Mouse (Mus musculus): ENCODE measurements around the gene Mta3. TPM values are rescaled to one million over a fixed set of nuclear protein-coding genes. Genes with fewer than 3 reads are reported as not detected.

The Mta3 gene
- polyA plus RNA-seq, 1 experiment from 2014 or later = 37.0 TPM

GRCm38 (mm10) chr17:83710639-83711038, 4.7 kb downstream of the Mta3 start:
- no peak for ATAC-seq (ENCODE audit: low FRiP score, low read depth)
- Histone ChIP-seq H3K27me3 (no peaks in the 10 kb centered on the region), H3K4me3 (no peak overlapping the region), H3K4me2 (no peak overlapping the region), H3K36me3 (no peaks in the 10 kb centered on the region; the same call in 1 of the 2 replicates), H3K4me1 (replicated peaks) (peaks cover 16% of the 10 kb centered on the region), H3K27ac (replicated peaks) (no peak overlapping the region), H3K9me3 (no peaks in the 10 kb centered on the region), H3K9ac (no peak overlapping the region)
- 93% methylated on average over 8 of the region's 8 CpGs for WGBS

DNA sequence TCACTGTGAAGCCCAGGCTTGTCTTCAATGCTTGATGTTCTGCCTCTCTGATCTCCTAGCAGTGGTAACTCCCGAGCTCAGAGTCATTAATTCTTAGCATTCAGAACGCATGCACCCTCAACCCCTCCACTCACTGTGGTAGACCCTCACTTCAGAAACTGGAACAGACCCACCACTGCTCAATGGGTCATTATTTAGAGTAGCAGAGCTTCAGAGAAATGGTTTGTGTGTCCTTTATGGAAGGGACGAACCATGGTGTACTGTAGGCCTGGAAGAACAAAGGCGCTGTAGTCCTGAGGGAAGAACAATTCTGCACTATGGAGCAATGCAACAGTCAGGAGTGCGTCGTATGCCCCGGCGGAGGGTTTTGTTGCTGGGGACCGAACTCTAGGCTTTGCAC, 6.4 kb downstream of the Mta3 start:
- no peak for ATAC-seq (ENCODE audit: low FRiP score, low read depth)
- peaks cover 6% of the 10 kb centered on the region for H3K4me1 ChIP-seq (replicated peaks)
- H3K4me3 ChIP-seq = no peak overlapping the region
- WGBS = 87% methylated on average over 9 of the region's 9 CpGs
- no peaks in the 10 kb centered on the region for H3K27me3 ChIP-seq
- H3K27ac ChIP-seq (replicated peaks) = no peak overlapping the region
- no peak overlapping the region for H3K9ac ChIP-seq
- peaks cover 15% of the 10 kb centered on the region for H3K36me3 ChIP-seq
- H3K4me2 ChIP-seq = no peak overlapping the region
- 0 out of 2 replicates have a peak, but pooled peaks cover 2% of the 10 kb centered on the region for H3K9me3 ChIP-seq

DNA sequence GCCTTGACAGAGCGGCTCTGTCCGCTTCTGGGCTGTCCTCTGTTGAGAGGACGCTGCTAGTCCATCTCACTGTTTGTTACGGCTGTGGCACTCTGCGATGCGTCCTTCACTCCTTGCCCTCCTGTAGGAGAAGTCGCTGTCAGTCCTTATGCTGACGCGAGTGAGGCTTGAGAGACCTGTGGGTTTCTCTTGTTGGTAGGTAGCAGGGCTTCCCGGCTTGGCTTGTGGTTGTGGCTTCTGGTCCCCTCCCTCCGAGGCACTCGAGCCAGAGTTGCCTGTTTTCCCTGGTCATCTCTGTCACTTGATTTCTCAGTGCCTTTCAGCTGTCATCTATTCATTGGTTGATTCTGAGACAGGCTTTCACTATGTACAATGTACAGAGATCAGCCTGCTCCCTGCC, 14.5 kb downstream of the Mta3 start:
- Histone ChIP-seq H3K4me2 (no peak overlapping the region), H3K4me3 (no peak overlapping the region), H3K27me3 (no peaks in the 10 kb centered on the region), H3K9me3 (0 out of 2 replicates have a peak, but pooled peaks cover 2% of the 10 kb centered on the region), H3K27ac (replicated peaks) (no peak overlapping the region), H3K9ac (no peak overlapping the region), H3K36me3 (peaks cover 20% of the 10 kb centered on the region), H3K4me1 (replicated peaks) (peaks cover 8% of the 10 kb centered on the region; the same call in 1 of the 2 replicates)
- WGBS = 86% methylated on average over 12 of the region's 12 CpGs
- ATAC-seq (ENCODE audit: low FRiP score, low read depth) = no peak

GRCm38 (mm10) chr17:83721157-83721556, 15.2 kb downstream of the Mta3 start:
- no peak overlapping the region for H3K27ac ChIP-seq (replicated peaks)
- H3K27me3 ChIP-seq = no peaks in the 10 kb centered on the region
- 0 out of 2 replicates have a peak, but pooled peaks cover under 1% of the 10 kb centered on the region for H3K9me3 ChIP-seq
- no peak overlapping the region for H3K4me2 ChIP-seq
- peaks cover 8% of the 10 kb centered on the region; the same call in 1 of the 2 replicates for H3K4me1 ChIP-seq (replicated peaks)
- peaks cover 17% of the 10 kb centered on the region for H3K36me3 ChIP-seq
- H3K4me3 ChIP-seq = no peak overlapping the region
- ATAC-seq (ENCODE audit: low FRiP score, low read depth) = no peak
- 94% methylated on average over 10 of the region's 10 CpGs for WGBS
- no peak overlapping the region for H3K9ac ChIP-seq

- H3K27me3 ChIP-seq = no peaks in the 10 kb centered on the region
- no peak overlapping the region for H3K4me2 ChIP-seq
- no peak overlapping the region for H3K4me3 ChIP-seq
- H3K9ac ChIP-seq = no peak overlapping the region
- no peak overlapping the region for H3K27ac ChIP-seq (replicated peaks)
- no peak for ATAC-seq (ENCODE audit: low FRiP score, low read depth)
- WGBS = 65% methylated on average over 9 of the region's 9 CpGs
- H3K36me3 ChIP-seq = no peaks in the 10 kb centered on the region
- no peaks in the 10 kb centered on the region for H3K9me3 ChIP-seq
- H3K4me1 ChIP-seq (replicated peaks) = peaks cover 8% of the 10 kb centered on the region; the same call in 1 of the 2 replicates
Observed at GRCm38 (mm10) chr17:83723064-83723463, 17.1 kb downstream of the Mta3 start.

- no peak overlapping the region for H3K9ac ChIP-seq
- peaks cover 8% of the 10 kb centered on the region; the same call in 1 of the 2 replicates for H3K4me1 ChIP-seq (replicated peaks)
- H3K9me3 ChIP-seq = no peaks in the 10 kb centered on the region
- no peak overlapping the region for H3K27ac ChIP-seq (replicated peaks)
- no peak overlapping the region for H3K4me3 ChIP-seq
- H3K36me3 ChIP-seq = no peaks in the 10 kb centered on the region
- no peak overlapping the region for H3K4me2 ChIP-seq
- WGBS = 91% methylated on average over 11 of the region's 11 CpGs
- H3K27me3 ChIP-seq = no peaks in the 10 kb centered on the region
- no peak for ATAC-seq (ENCODE audit: low FRiP score, low read depth)
Observed at GRCm38 (mm10) chr17:83726496-83726895, 20.5 kb downstream of the Mta3 start.

DNA sequence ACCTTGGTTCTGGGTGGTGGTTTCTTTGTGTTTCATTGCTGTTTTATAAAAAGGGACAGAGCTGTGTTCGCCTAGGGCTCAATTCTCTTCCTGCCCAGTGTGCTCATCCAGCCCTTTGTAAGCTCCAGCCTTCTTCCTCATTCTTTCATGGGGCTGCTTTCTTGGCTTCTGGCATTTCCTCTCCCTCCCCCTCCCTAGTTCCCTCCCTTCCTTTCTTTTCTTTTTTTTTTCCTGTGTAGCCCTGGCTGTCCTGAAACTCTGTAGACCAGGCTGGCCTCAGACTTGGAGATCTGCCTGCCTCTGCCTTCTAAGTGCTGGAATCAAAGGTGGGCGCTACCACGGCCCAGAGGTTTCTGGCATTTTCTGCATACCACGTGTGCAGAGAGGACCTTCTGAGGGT, 21.7 kb downstream of the Mta3 start:
- Histone ChIP-seq H3K27me3 (no peaks in the 10 kb centered on the region), H3K9ac (no peak overlapping the region), H3K4me1 (replicated peaks) (peaks cover 5% of the 10 kb centered on the region; the same call in 1 of the 2 replicates), H3K4me2 (no peak overlapping the region), H3K4me3 (no peak overlapping the region), H3K27ac (replicated peaks) (no peak overlapping the region), H3K36me3 (no peaks in the 10 kb centered on the region), H3K9me3 (no peaks in the 10 kb centered on the region)
- no peak for ATAC-seq (ENCODE audit: low FRiP score, low read depth)
- WGBS = 88% methylated on average over 4 of the region's 4 CpGs

DNA sequence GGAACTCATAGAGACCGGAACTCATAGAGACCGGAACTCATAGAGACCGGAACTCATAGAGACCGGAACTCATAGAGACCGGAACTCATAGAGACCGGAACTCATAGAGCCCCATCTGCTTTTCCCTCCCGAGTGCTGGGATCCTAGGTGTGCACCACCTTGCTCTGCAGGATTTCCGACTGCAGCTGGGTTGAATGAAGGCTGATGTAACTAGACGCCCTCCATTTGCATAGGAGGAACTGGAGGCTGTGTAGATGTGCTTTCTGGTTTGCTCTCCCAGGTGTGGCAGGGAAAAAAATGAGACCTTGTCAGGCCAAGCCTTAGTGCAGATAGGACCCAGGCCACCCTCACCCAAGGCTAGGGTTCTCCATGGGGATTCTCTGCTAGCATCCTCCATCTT, 23.1 kb downstream of the Mta3 start:
- H3K4me3 ChIP-seq = no peak overlapping the region
- no peaks in the 10 kb centered on the region for H3K9me3 ChIP-seq
- no peak overlapping the region for H3K9ac ChIP-seq
- no peaks in the 10 kb centered on the region for H3K27me3 ChIP-seq
- no peaks in the 10 kb centered on the region for H3K36me3 ChIP-seq
- no peak overlapping the region for H3K4me2 ChIP-seq
- ATAC-seq (ENCODE audit: low FRiP score, low read depth) = no peak
- H3K4me1 ChIP-seq (replicated peaks) = no peaks in the 10 kb centered on the region
- no peak overlapping the region for H3K27ac ChIP-seq (replicated peaks)
- WGBS = 97% methylated on average over 9 of the region's 9 CpGs

GRCm38 (mm10) chr17:83730123-83730522, 24.2 kb downstream of the Mta3 start:
- 96% methylated on average over 6 of the region's 6 CpGs for WGBS
- Histone ChIP-seq H3K4me1 (replicated peaks) (no peaks in the 10 kb centered on the region), H3K27me3 (no peaks in the 10 kb centered on the region), H3K4me2 (no peak overlapping the region), H3K4me3 (no peak overlapping the region), H3K9me3 (no peaks in the 10 kb centered on the region), H3K36me3 (no peaks in the 10 kb centered on the region), H3K27ac (replicated peaks) (no peak overlapping the region), H3K9ac (no peak overlapping the region)
- ATAC-seq (ENCODE audit: low FRiP score, low read depth) = no peak

DNA sequence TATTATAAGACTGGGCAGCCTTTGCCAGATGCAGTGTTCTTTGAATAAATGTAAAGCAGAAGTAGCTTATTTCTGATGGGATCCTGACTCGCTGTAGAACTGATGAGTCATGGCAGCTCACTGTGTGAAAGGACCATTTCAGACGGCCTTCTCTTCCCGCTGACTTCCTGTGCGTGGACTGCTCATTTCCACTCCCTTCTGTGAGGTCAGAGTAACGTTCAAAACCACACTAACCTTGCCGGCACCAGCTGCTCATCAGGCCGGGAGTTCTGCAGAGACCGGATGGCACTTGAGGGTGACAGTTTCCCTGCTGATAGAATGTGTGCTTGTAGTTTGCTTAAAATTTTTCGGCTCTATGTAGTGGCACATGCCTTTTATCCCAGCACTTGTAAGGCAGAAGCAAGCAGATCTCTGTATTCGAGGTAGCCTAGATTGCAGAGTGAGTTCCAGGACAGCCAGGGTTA, 26.2 kb downstream of the Mta3 start:
- Histone ChIP-seq H3K27me3 (no peaks in the 10 kb centered on the region), H3K27ac (replicated peaks) (no peak overlapping the region), H3K4me1 (replicated peaks) (no peaks in the 10 kb centered on the region), H3K36me3 (no peaks in the 10 kb centered on the region), H3K4me2 (no peak overlapping the region), H3K4me3 (no peak overlapping the region), H3K9me3 (no peaks in the 10 kb centered on the region), H3K9ac (no peak overlapping the region)
- no peak for ATAC-seq (ENCODE audit: low FRiP score, low read depth)
- 67% methylated on average over 10 of the region's 10 CpGs for WGBS

DNA sequence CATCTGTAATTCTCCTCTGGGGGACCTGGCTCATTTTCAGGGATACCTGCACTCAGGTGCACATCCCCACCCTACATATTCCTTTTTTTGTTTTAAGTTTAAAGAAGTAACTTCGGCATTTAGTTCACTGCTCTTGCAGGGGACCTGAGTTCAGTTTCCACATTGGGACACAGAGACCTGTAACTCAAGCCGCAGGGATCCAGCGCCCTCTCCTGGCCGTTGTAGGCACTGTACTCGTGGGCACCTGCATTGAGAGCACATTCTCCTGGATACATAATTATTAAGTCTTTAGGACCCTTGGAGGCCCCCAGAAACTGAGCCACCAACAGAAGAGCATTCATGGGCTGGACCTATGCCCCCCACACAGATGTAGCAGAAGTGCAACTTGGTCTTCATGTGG, 26.8 kb downstream of the Mta3 start:
- 43% methylated on average over 5 of the region's 5 CpGs for WGBS
- no peak for ATAC-seq (ENCODE audit: low FRiP score, low read depth)
- no peak overlapping the region for H3K27ac ChIP-seq (replicated peaks)
- H3K4me3 ChIP-seq = no peak overlapping the region
- no peaks in the 10 kb centered on the region for H3K27me3 ChIP-seq
- no peaks in the 10 kb centered on the region for H3K9me3 ChIP-seq
- no peak overlapping the region for H3K9ac ChIP-seq
- no peaks in the 10 kb centered on the region for H3K4me1 ChIP-seq (replicated peaks)
- no peak overlapping the region for H3K4me2 ChIP-seq
- no peaks in the 10 kb centered on the region for H3K36me3 ChIP-seq

- H3K27ac ChIP-seq (replicated peaks) = no peak overlapping the region
- H3K4me3 ChIP-seq = no peak overlapping the region
- no peaks in the 10 kb centered on the region for H3K36me3 ChIP-seq
- ATAC-seq (ENCODE audit: low FRiP score, low read depth) = no peak
- 0 out of 2 replicates have a peak, but pooled peaks cover 5% of the 10 kb centered on the region for H3K4me1 ChIP-seq (replicated peaks)
- H3K9ac ChIP-seq = no peak overlapping the region
- no peak overlapping the region for H3K4me2 ChIP-seq
- no peaks in the 10 kb centered on the region for H3K9me3 ChIP-seq
- 96% methylated on average over 9 of the region's 9 CpGs for WGBS
- no peaks in the 10 kb centered on the region for H3K27me3 ChIP-seq
Observed at GRCm38 (mm10) chr17:83736701-83737100, 30.7 kb downstream of the Mta3 start.

- Histone ChIP-seq H3K9me3 (no peaks in the 10 kb centered on the region), H3K4me1 (replicated peaks) (0 out of 2 replicates have a peak, but pooled peaks cover 5% of the 10 kb centered on the region), H3K27me3 (no peaks in the 10 kb centered on the region), H3K27ac (replicated peaks) (no peak overlapping the region), H3K9ac (no peak overlapping the region), H3K4me2 (no peak overlapping the region), H3K4me3 (no peak overlapping the region), H3K36me3 (no peaks in the 10 kb centered on the region)
- 93% methylated on average over 8 of the region's 8 CpGs for WGBS
- no peak for ATAC-seq (ENCODE audit: low FRiP score, low read depth)
Observed at GRCm38 (mm10) chr17:83737775-83738174, 31.8 kb downstream of the Mta3 start.
